Mouse (Mus musculus) bone marrow macrophage, adult 2 months (primary cell): ENCODE results near the gene Fcmr. TPM values are rescaled to one million over a fixed set of nuclear protein-coding genes. Genes with fewer than 3 reads are reported as not detected.

Source experiments
- H3K27ac ChIP-seq: 2 replicates; pipeline ENCODE4 v1.5.1; 2012; ENCODE audit warnings: low read depth, low read length; ENCODE audit not compliant: insufficient read depth
- H3K4me1 ChIP-seq: 2 replicates; pipeline ENCODE4 v1.6.1; 2012; ENCODE audit warnings: low read length; ENCODE audit not compliant: control insufficient read depth, insufficient read depth
- H3K4me3 ChIP-seq: 2 replicates; pipeline ENCODE4 v1.5.1; 2012; ENCODE audit warnings: mild to moderate bottlenecking, low read length, moderate library complexity; ENCODE audit not compliant: insufficient read depth
- CTCF ChIP-seq: IDR thresholded peaks from 2 replicates; pipeline ENCODE4 v1.5.1; 2012; ENCODE audit warnings: low read depth, mild to moderate bottlenecking, low read length, moderate library complexity
- POLR2A ChIP-seq: IDR thresholded peaks from 2 replicates; pipeline ENCODE4 v1.6.1; 2012; ENCODE audit warnings: mild to moderate bottlenecking, low read depth, low read length, borderline replicate concordance
- polyA plus RNA-seq: library from polyadenylated mRNA; stranded (reverse); fragments of >200 nt; gene quantifications from 2 replicates; pipeline ENCODE4 v1.2.4, GENCODE M21; 2012; ENCODE audit not compliant: missing spikeins, insufficient read depth, insufficient read length

The Fcmr gene
- polyA plus RNA-seq, 1 experiment: not detected

DNA sequence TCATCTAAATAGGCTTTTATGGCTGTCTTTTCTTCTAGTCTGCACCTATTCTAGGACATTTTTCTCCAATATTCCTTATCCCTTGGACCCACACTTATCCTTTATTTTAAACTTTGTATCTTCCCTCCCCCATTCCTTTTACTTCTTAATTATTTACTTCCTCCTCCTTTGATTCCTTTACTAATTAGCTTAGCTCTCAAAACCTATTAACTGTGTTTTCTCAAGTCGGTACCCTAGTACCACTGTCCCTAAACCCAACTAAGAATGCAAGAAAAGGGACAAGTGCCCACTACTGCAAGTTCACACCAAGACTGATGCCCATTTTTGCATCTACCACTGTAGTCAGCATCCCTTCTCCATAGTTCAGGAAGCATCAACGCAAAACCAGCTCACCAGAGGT lies 9.7 kb upstream of the Fcmr start:
- H3K4me1 ChIP-seq: no peaks in the 10 kb centered on the region
- H3K27ac ChIP-seq: no peak overlapping the region
- no peak overlapping the region for H3K4me3 ChIP-seq
- TF ChIP-seq CTCF (no peak), POLR2A (no peak)

GRCm38 (mm10) chr1:130857456-130857855 lies 8.0 kb upstream of the Fcmr start:
- Histone ChIP-seq H3K27ac (no peak overlapping the region), H3K4me3 (no peak overlapping the region), H3K4me1 (no peaks in the 10 kb centered on the region)
- no peak for TF ChIP-seq CTCF
- no peak for TF ChIP-seq POLR2A

DNA sequence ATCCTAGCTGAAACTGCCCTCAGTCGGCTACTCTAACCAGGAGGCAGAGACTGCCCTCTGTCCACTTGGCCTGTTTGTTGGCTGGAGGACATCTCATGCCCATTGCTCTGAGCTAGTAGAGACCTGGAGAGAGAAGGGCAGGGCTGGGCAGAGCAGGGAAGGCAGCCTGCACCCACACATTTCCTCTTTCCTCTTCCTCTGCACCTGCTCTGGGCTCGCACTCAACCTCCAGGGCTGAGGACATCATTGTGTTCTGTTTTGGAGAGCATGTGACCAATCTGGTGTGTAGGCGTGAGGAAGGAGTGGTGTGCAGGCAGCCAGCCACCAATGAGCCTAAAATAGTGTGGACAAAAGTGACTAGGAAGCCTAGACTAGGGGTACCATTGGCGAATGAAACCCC lies 1.2 kb upstream of the Fcmr start:
- TF ChIP-seq POLR2A: no peak
- TF ChIP-seq CTCF: no peak
- no peak overlapping the region for H3K4me3 ChIP-seq
- no peak overlapping the region for H3K27ac ChIP-seq
- no peaks in the 10 kb centered on the region for H3K4me1 ChIP-seq

DNA sequence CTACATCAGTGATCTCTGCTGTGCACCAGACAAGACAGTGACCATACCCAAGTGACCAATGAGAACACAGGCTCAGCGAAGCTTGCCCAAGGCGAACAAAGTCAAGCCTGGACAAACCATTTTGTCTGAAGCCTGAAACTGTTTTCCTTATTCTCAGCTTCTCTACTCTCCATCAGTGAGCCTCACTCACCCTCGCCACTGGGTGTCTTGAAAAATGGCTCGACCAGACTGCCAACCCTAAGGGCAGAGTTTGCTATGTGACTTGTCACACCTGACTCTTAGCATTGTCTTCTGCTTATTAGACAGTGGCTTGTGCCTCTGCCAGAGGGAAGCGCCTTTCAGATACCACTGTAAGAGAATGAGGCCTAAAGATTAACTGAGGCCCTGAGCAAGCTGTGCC lies 728 bp upstream of the Fcmr start:
- TF ChIP-seq POLR2A: no peak
- TF ChIP-seq CTCF: no peak
- no peak overlapping the region for H3K4me3 ChIP-seq
- H3K27ac ChIP-seq: no peak overlapping the region
- no peaks in the 10 kb centered on the region for H3K4me1 ChIP-seq

GRCm38 (mm10) chr1:130872912-130873311 lies 7.4 kb downstream of the Fcmr start:
- no peak overlapping the region for H3K27ac ChIP-seq
- TF ChIP-seq POLR2A (no peak), CTCF (no peak)
- H3K4me3 ChIP-seq: no peak overlapping the region
- peaks cover 2% of the 10 kb centered on the region; the same call in 1 of the 2 replicates for H3K4me1 ChIP-seq

DNA sequence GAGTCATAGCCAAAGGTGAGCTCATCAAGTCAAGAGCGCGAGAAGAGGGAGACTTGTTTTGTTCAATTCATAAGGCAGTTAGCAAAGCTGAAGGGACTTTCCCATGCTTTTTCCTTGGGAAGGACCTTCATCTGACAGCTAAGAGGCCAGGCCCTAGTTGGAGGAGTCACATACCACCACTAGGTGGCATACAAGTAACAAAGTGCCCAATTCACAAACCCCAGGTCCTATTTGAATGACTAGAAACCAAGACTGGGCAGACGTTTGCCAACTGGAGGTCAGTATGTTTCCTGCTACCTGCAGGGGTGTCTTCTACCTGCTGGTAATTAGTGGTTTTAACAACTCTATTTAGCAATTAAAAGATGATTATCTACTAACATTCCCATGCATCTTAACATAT lies 9.7 kb downstream of the Fcmr start:
- Histone ChIP-seq H3K27ac (no peak overlapping the region), H3K4me3 (no peak overlapping the region), H3K4me1 (peaks cover 2% of the 10 kb centered on the region; the same call in 1 of the 2 replicates)
- TF ChIP-seq POLR2A: no peak
- no peak for TF ChIP-seq CTCF

DNA sequence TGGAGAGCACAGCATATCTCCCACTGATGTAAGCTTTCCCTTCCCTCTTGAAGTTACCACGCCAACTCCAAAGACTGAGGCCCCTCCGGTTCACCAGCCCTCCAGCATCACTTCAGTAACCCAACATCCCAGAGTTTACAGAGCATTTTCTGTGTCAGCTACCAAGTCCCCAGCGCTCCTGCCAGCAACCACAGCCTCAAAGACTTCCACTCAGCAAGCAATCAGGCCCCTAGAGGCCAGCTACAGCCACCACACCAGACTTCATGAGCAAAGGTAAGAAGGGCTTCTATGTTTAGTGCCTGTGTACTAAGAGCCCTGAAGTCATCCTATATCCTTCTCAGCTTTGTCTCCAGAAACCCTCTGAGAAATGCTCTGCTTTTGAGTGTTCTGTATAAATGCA lies 10.4 kb downstream of the Fcmr start:
- H3K4me3 ChIP-seq: no peak overlapping the region
- TF ChIP-seq CTCF: no peak
- no peak for TF ChIP-seq POLR2A
- H3K27ac ChIP-seq: no peak overlapping the region
- H3K4me1 ChIP-seq: peaks cover 2% of the 10 kb centered on the region; the same call in 1 of the 2 replicates

GRCm38 (mm10) chr1:130876931-130877509 lies 11.6 kb downstream of the Fcmr start:
- Histone ChIP-seq H3K27ac (no peak overlapping the region), H3K4me1 (peaks cover 2% of the 10 kb centered on the region; the same call in 1 of the 2 replicates), H3K4me3 (no peak overlapping the region)
- TF ChIP-seq POLR2A (no peak), CTCF (no peak)

DNA sequence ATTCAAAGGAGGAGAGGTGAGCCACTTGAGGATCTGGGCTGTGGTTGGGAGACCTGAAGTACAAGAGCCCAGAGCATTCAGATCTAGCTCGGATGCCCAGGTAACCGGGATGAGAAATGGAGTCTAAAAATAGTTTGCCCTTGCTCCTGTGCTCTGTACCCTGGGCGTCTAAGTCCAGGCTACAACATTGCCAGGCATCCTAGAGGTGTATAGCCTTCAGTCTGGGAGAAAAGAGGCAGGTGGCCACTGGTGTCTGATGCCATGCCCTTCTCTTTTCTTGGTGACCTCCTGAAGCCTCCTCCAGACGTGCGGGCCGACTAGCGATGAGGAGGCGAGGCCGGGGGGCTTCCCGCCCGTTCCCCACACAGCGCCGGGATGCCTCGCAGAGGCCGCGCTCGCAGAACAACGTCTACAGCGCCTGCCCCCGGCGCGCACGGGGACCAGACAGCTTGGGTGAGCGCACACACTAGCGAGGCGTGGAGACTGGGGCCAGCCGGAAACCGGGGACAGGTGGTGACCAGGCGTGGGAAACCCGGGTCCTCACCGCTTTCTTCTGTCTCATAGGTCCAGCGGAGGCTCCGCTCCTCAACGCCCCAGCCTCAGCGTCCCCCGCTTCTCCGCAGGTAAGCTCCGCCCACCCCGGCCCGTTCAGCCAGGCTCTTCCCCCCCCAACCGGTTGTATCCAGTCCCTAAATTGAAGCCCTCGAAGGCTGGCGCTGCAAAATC lies 12.6 kb downstream of the Fcmr start:
- Histone ChIP-seq H3K4me1 (peaks cover 2% of the 10 kb centered on the region; the same call in 1 of the 2 replicates), H3K27ac (no peak overlapping the region), H3K4me3 (no peak overlapping the region)
- no peak for TF ChIP-seq POLR2A
- TF ChIP-seq CTCF: no peak

DNA sequence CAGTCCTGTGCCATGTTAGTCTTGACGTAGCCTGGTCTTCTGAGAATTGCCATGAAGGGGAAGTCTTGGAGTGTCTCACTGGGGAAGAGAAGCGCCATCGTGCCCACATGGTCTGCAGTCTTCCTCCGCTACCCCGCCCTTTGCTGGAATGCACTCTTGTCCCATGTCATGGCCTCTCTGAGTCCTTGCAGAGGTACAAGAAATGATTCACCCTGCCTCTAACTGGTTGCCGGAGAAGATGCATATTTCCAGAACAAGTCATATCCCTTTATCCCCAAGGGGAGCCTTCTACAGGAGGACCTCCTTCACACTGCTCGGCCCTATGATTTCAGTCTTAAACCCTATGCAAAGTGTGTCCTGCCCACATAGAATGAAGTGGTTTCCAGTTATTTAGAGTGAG lies 14.5 kb downstream of the Fcmr start:
- TF ChIP-seq POLR2A (no peak), CTCF (no peak)
- H3K4me3 ChIP-seq: no peak overlapping the region
- H3K27ac ChIP-seq: no peak overlapping the region
- peaks cover 2% of the 10 kb centered on the region; the same call in 1 of the 2 replicates for H3K4me1 ChIP-seq
